Mouse (Mus musculus) cerebellum, adult 11-12 months (tissue): Measurements from ENCODE around the gene Lhpp.

Experiments
- DNase-seq: peaks from one replicate; pipeline ENCODE4 v3.0.0; 2022

Lhpp gene

DNA sequence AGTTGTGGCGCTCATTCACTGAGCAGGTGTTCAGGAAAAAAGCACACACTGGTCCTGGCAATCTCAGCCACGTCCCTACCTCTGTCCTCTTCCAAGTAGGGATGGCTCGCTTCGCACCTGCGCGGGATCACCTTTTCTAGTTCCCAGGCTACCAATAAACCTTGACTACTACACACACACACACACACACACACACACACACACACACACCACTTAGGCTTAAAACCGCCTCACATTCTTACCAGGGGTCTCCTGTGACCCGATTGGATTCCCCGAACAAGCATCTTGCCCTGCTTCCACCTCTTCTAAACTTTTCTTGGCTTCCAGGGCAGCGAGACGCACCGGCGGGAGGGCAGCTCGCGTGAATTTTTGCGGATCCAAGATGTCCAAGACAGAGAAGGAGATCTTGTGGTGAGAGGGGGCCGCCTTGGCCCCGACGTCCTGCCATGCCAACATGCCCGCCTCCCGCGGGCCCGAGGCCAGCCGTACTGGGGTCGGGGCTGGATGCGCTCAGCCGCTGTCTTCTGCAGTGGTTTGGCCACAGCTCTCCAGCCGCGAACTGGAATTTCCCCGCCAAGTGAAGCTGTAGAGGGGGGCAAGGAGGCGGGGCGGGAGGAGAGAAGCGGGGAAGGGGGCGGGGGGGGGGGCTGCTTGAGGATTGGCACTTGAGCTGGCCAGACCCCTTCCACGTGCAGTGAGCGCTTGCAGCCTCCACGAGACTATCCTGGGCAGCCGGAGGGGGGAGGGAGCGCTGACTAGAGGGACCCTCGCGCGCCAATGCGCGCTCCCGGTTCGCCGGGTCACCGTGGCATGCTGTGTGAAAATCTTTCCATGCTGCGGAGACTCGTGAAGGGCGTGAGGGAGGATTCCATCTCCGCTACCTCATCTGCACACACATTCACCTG lies 11.1 kb upstream of the Lhpp start, which contains the start of gene Nkx1-2:
Gene Nkx1-2 (minus strand): TSS at position 567 of the 905 bp plus-strand sequence.
- no peak for DNase-seq

DNA sequence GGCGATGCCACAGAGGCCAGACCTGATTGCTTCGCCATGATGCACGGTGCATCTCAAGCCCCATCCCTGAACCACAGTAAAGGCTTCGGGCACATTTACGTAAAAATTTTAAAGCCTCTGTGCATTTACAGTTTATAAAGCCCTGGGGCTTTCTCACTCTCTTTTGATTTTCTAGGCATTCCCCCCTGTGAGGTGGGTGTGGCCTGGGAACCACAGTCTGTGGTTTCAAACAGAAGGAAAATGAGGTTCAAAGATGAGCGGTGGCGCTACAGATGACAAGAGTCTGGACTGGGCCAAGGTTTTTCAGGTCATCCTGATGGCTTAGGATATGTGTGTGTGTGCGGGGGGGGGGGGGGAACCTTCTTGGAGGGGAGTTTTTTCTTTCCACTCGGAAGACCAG lies 10.4 kb upstream of the Lhpp start:
- DNase-seq, result no peak

DNA sequence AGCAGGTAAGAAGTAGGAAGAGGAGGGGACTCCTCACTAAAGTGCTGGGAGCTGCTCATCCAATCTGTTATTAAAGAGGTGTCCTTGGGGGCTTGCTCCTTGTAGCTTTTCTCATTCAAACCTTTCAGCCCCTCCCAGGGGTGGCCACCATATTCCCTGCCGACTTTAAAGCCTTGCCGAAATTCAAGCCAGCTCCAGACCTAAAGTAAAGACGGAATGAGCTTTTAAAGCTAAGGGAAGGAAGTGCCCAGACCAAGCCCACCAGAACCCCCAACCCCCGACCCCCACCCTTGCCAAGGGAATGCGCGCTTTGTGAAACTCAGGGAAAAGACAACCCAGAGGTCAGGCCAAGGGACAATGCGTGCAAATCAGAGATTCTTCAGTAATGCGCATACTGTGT lies 9.5 kb upstream of the Lhpp start:
- no peak for DNase-seq

DNA sequence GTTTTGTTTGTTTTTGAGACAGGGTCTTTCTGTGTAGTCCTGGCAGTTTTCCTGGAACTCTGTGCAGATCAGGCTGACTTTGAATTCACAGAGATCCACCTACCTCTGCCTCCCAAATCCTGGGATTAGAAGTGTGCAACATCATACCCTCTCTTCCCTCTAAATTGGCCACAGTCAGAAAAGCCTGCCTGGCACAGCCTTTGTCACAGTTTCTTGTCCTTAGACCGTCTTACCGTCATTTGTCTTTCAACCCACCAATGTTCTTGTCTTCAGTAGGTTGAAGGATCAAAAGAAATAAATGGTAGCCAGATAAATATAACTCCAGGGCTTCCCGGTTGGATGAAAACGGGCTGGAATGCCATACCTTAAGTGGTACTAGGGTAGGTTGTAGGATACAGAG lies 5.7 kb upstream of the Lhpp start:
- DNase-seq, result no peak

DNA sequence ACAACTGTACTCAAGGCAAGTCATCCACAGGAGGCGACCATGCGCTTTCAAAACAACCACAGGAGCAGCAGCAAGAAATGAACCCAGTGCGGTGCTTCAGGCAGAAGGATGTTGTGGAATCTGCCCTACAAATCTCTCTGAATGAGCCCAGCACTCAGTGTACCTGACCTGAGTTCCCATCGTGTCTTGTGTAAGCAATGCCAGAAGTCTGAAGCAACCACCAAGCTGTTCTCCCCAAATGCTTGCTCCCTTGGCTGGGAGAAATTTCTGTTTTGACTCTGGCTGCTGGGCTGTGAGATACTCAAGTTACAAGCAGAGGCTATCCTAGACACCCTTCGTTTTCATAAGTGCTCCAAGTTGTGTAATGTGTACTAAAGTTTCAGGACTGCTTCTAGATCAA lies 4.7 kb upstream of the Lhpp start:
- no peak for DNase-seq

DNA sequence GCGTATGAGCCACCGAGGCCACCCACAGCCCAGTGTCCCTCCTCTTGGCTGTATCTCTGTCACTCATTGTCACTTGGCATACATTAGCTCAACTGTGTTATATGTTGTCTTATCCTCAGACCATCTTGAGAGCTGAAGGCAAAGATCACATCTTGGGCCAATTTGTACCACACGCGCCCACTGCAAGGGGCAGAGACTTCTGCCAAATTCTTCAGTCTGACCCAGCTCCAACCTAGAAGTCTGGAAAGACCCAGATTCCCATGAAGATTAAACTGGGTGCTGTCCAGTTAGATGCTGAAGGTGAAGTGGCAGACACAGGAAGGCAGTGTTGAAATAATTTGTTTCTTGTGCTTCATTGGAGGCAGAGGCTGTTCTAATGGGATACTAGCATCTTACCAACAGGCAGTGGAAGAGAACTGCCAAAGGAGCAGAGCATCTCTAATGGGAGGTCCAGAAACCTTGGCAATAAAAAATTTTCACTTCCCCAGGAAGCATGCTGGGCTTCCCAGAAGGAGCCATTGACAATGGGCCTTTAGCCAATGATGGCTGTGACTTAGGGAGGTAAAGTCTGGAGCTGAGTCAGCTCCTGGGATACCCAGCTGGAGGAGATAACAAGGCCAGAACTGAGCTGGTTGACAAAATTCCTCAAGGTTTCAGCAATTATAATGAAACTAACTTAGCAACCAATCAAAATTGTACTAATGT lies 2.0 kb upstream of the Lhpp start:
- peak; percentile 18 for DNase-seq

DNA sequence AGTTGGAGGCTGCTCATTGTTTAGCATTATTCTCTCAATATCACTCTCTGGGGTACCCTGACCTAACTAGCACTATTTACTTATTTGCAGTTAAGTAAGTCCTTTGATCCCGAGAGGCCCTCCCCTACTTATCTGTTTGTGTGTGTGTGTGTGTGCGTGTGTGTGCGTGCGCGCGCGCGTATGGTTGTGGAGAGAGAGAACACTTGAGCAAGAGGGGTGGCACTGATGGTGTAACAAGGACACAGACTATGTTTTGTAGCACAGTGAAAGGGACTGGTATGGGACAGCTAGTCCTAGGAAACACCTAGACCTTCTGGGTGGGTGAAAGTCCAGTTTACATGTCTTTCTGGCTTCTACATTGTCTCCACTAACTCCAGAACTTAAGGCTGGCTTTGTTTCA lies 1.1 kb downstream of the Lhpp start:
- no peak for DNase-seq

DNA sequence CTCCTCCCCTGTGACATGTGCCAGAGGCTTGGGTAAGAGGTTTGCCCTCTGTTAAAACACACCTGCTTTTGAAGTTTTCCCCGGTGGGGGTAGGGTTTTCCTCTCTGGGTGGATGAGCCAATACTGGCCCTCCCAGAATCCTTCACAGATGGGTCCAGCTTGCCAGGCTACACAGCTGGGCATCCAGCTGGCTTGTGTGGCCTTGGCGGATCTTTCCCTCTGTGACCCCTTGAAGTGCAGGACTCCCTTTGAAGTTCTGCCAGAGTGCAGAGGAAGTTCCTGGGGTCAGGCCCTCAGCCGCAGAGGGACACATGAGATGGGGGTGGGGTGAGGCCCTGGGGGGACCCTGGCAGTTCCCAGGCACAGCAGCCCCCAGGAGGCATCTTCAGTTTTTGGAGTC lies 4.9 kb downstream of the Lhpp start:
- no peak for DNase-seq

DNA sequence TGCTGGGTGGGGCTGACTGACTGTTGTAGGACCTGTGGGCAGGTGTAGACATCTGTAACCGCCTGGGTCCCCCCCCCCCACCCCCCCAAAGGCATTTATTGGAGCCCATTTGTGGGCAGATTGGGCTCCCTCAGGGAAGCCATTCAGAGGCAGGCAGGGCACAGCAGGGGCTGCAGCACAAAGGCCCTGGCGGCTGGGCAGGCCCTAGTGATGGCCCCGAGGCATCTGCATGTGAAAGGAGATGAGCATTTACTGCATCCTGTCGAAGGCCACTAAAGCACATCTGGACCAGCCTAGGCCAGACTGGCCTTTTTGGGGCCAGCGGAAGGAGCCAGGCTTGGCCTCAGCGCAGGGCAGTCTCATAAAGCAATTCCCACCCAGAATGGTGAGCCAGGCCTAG lies 6.0 kb downstream of the Lhpp start:
- no peak for DNase-seq

DNA sequence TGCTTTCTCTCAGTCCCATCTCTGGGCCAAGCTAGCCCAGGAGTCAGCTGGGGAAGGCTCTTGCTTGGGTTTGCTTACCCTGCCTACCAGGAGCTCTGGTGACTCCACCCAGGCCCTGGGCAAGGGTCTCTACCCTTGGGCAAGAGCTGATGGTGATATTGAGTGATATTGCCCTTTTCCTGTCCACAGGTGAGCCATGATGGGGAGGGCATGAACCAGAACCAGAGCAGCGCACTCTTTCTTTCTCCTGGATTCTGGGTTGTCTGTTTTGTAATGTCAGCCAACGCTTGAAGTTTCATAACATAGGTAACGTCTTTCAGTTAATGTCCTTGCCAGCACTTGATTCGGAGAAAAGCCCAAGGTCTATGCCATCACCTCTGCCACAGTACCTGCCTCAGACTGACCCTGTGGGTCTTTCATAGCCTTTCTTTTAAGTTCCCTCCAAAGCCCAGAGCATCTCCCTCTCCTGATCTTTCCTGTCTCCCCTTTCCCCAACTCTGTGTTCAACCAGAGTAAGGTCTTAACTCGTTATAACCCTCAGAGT lies 6.7 kb downstream of the Lhpp start:
- no peak for DNase-seq

DNA sequence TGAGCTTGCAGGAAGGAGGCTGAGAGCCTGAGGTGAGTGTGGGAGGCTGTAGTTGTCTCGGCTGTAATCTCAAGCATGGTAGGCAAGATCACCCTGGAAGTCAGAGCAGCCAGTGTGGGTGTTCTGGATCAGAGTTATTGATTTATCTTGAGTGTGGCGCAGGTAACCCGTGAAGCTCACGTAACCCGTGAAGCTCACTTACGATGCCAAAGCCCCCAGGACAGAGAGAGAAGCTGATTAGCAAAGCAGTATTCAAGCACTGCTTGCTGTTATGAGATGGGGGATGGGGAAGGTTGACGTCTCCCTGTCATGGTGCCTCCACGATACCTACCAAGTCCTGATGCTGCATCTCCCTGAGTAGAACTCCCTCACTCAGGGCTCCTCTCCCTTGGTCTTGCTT lies 9.1 kb downstream of the Lhpp start:
- no peak for DNase-seq

DNA sequence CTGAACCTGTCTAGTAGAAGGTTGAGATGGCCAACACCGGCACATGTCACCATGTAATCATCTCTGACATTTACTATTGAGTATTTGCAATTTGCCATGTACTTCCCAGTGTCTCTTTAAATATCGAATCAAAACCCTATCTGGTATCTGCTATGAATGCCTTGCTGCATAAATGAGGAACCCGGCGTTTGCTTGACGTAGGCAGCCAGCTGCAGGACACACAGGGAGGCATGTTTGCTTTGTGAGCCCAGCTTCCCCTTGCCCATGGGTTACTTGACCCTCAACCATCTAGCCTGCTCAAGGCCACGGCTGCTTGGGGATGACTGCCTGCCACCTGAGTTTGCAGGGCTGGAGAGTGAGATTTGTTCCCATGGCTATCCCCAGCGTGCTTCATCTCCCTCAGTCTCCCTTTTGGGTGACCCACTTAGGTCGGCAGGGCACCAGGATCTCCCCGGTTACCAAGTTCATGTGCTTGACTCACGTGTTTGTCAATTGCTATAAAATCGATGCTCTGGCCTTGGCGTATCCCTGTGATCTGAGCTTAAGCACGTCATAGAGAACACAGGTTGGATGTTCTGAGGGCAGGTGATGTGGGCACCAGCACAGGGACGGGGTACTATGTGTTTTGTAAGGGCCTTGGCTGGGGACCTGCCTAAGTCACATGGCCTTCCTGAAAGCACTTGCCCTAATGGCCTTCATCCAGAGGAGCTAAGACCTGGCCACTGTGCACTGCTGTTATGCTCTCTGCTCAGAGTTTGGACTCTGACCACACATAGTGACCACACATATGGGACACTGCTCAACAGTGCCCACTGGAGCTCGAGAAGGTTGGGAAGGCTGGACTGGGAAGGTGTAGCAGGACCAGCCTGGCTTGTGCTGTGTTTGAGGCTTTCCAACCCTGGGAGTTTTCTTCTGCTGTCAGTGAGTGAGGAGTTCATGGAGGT lies 9.8 kb downstream of the Lhpp start:
- DNase-seq, result no peak

DNA sequence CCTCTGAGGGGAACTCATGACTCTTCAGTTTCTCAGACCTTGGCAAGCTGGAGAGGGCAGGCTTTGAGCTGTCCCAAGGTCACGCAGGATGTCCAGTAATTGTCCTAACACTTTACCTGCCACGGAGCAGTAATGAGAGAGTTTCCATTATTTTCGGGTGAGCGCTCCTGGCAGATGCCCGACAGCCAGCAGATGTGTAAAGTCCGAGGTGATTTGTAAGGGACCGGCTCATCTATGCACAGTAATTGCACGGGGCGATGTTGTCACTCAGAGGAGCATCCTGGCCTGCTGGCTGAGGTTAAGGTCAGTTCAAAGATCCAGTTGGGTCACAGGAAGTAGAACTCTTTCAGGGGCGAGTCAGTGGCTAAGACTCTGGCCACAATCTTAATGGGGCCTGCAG lies 13.7 kb downstream of the Lhpp start:
- DNase-seq, result no peak

DNA sequence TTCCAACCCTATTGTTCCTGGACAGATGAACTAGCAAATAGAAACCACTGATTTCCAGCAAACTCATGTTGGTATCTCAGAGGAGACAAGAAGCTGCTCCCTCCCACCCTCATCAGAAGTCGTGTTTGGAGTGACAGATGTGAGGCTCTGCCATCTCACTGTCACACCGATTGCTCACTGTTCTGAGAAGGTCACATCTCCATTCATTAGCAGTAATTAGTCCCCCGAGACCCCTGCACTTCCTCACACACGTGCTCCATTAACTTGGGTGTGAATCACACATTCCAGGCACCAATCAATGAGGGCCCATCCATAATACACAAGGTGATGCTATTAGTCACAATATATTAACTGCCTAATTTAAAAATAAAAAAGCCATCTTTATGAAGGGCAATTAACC lies 15.7 kb downstream of the Lhpp start:
- no peak for DNase-seq

DNA sequence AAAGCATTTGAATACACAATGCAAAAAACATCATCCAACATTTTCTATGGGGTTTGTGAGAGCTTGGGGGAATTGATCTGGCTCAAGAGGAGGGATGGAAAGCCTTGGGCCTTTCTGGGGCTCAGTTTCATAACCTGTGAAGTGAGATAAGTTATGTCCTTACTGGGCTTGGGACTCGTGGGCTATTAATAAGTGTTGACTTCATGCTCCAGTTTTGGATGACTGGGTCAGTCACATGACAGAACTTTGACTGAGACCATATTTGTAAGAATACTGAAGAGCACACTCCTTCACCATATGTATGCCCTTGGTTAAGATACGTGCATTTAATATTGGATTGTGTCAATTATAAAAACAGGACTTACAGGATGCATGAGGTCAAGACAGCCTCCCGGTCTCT lies 17.0 kb downstream of the Lhpp start:
- DNase-seq, result no peak

DNA sequence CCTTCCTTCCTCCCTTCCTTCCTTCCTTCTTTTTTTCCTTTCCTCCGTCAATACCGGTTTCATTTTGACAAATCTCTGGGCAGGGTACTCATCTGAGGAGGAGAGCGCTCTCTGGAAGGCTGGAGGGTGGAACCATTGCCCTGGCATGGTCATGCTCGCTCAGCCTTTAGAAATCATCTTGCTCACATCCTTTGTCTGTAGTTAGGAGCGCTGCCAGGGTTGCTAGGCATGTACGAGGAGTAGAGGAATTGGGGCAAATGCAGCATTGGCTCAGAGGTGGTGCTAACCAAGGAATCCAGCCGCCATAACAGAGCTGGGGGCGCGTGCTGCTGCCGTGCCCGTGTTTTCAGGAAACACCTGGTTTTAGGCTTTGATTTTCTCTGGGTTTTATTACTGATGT lies 20.9 kb downstream of the Lhpp start:
- DNase-seq, result no peak

DNA sequence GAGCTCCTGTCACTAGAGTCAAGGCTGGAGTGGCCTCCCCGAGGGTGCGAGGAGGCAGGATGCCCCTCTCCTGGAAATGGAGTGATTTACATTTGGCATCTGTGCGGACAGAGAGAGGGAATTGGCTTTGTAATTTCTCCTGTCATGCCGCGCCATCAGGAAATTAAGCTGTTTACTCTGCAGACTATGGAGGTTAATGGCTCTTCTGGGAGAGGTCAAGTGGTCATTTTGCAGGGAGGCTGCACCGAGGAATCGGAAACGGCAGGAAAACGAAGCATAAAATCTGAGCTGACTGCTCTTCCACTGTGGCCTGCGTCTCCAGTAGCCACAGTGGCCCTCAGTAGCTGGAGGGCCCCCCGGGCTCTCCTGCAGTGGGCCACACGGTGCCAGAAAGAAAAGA lies 26.9 kb downstream of the Lhpp start:
- no peak for DNase-seq

DNA sequence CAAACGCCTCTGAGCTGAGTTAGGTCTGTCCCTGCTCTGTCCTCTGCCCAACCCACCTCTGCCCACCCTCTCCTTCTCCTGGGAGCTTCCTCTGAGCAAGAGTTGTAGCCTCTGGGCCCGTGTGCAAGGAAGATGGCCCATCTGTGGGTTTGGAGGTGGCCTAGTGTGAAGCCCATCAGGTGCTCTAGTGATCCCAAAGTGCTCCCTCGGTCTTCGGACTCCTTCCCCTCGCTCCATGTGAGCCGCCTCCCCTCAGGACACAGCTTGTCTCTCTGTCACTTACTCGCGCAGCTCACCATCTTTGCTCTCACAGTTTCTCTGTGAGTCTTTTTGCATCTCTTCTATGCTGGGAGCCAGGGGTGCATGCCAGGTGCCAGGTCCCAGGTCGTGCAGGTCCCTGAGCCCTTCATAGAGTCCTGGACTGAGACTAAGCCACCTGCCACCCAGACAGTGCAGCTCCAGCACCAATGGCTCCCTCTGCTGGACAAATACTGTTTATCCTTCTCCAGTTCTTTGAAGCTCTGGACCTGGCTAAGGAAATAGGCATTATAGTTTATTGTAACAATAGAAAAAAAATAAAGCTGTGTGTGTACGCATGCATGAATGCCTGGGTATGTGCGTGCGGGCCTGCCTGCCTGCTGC lies 28.1 kb downstream of the Lhpp start:
- DNase-seq, result peak; percentile 45

DNA sequence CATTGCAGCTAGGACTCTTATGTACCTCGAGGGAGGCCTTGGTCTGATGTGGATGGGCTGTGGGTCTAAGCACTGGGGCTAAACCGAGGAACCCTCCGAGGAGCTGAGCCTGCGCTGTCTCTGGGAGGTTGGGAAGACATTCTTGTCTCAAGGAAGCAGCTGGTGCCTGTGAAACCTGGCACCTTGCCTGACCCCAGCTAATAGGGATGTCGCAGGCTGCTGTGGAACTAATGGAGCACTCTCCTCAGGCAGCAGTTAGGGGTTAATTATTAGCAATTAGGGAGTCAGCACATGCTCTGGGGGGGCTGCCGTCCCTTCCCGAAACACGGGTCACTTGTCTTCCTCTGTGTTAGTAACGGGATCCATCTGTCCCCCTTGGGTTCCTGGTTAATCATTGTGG lies 30.5 kb downstream of the Lhpp start:
- peak; percentile 30 for DNase-seq

DNA sequence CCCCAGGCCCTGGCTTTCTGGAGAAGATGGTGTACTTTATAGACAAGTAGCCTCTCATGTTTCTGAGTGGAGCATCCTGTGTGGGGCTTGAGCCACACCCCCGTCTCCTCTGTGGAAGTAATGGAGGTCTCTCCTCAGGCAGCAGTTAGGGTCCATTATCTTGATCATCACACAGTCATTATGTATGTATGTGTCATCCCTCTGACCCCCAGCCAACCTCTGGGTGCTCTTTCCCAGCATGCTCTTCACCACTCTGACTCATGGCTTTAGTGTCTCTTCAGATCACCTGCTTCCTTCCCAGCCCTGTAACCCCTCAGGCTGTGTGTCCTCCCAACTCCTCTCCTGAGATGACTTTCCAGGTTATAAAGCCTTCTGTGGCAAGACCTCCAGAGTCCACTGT lies 31.2 kb downstream of the Lhpp start:
- DNase-seq, result no peak

DNA sequence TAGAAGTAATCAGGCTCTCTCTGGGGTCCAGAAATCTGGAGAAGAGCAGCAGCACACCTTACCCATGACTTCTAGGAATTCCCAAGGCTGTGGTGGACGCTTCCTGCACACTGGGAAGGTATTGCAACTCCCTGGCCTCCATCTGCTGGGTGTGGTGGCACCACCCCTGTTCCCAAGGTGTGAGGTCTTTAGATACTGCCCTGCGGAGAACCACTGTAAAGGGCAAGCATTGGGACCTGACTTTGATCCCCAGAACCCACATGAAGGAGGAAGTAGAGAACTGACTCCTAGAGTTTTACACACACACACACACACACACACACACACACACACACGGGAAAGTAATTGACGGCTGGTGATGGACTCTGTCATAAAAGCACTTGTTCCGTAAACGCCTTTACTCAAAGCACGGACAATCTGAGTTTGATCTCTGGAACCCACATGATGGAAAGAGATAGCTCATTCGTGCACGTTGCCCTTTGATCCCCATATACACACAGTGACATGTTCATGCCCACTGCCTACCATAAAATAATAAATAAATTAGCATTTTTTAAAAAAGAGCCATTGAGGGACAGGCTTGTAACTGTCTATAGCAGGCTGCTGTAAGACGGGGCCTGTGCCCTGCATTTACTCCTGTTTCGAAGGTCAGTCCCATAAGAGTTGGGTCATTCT lies 34.3 kb downstream of the Lhpp start:
- DNase-seq, result no peak

DNA sequence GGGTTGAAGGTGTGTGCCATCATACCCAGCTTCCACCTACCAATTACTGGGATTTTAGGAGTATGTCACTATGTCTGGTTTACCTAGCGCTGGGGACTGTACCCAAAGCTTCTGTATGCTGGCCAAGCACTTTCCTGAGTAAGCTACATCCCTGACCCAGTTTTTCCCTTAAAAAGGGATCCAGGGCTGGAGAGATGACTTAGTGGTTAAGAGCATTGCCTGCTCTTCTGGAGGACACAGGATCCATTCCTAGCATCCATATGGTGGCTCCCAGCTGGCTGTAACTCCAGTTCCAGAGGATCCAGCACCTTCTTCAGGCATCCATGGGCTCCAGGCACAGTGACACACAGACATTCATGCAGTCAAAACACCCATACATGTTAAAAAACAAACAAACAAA lies 36.1 kb downstream of the Lhpp start:
- no peak for DNase-seq
